Mouse (Mus musculus) heart, postnatal 25 days (tissue): Measurements from ENCODE around the gene Ugt1a9. TPM values are rescaled to one million over a fixed set of nuclear protein-coding genes. Genes with fewer than 3 reads are reported as not detected.
A peak's percentile ranks its signal among the peaks of the same experiment; 100 is the strongest.
"Not testable (repeated sequence)": the region's sequence is repeated elsewhere in the genome, so short reads cannot be mapped to it uniquely, and the experiment has no call there.

Experiments used
- DNase-seq: peaks from one replicate; pipeline ENCODE4 v3.0.0; 2022; ENCODE audit warnings: low spot score
- intact Hi-C: fragments of 180-260 bp; cut with DNase I; formaldehyde crosslinking; loops from one replicate; pipeline ENCODE4 v1.15.1; 2025
- total RNA-seq, 2 experiments: library from RNA; stranded (reverse); gene quantifications; 2 replicates each; pipeline ENCODE4 v1.2.3; 2021

Ugt1a9 gene
- total RNA-seq, 2 experiments from 2014 or later, result not detected

DNA sequence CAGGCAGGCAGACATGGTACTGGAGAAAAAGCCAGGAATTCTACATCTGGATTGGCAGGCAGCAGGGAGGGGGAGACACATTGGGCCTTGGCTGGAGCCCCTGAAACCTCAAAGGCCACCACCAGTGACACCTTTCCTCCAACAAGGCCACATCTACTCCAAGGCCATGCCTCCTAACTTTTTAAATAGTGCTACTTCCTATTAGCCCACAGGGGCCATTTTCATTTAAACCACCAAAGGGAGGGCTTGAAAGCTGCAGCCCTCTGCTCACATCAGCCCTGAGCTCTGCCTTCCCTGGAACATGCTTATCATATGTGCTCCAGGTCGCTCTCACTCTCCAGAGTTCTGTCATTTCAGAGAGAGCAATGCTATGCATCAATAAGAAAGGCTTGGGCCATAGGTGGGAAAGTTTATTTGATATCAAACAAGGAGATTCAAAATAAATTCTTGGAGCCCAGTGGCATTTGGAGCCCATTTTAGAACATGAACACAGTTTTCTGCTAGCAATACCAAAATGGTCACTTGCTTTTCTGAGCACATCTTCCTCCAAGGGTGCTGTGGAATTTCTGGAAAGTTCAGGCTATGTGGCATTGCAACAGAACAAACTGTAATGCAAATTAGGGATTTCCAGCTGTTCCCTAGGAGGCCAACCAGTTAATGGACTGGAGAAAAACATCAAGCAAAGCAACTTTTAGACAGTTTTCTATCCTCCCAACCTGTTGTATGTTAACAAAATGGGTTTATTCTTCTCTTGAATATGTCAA lies 34.2 kb downstream of the Ugt1a9 start:
- DNase-seq, result no peak
- intact Hi-C loops, result no loop called here

DNA sequence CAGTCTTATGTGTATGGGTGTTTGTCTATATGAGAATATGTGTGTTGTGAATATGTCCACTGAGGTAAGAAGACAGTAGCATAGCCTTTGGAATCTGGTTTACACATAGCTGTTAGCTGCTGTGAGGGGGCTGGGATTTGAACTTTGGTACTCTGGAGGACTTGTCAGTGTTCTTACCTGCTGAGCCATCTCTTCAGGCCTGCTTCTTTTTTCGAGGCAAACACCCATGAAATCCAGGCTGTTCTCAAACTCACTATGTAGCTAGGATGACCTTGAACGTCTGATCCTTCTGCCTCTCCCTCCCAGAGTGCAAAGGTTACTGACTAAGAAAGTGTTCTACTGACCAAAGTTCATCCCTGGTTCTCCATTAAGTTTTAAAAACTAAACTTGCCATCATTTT lies 35.1 kb downstream of the Ugt1a9 start:
- DNase-seq, result no peak
- intact Hi-C loops, result no loop called here

DNA sequence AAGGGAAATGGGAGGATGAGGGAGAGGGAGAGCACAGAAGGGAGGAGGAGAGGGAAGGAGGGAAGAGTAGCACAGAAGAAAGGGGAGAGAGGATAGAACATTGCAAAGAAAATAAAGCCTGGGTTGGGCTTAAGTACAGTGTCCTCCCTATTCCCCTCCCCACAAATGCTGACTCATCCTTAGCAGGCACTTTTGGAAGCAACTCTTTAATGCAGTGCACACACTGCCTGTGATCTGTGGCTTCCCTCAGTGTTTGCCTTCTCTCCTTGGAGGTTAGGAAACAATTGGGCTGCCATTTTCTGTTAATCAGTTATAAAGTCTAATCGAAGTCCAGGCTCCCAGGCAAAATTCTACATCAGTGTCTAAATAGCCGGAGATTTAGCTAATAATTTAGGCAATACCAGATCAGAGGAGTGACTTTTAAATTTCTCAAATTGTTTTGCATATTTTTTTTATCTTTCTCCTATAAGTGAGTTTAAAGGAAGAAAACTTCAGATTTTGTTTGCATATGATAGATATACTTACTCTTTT lies 38.5 kb downstream of the Ugt1a9 start:
- DNase-seq, intact Hi-C loops: not testable (repeated sequence)

DNA sequence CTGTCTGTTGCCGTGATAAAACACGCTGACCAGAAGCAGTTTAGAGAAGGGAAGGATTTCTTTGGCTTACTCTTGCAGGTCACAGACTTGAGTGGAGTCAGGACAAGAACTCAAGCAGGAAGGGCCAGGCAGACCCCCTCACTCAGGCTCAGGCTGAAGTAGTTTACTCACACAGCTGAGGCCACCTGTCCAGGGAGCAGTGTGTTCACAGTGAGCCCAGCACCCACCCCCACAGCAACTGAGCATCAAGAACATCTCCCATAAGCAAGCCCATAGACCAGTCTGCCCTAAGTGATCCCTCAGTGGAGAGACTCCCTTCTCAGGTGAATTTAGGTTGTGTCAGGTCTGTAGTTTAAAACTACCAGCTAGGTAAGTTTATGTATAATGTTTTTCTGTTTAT lies 39.0 kb downstream of the Ugt1a9 start:
- intact Hi-C loops, DNase-seq: not testable (repeated sequence)

DNA sequence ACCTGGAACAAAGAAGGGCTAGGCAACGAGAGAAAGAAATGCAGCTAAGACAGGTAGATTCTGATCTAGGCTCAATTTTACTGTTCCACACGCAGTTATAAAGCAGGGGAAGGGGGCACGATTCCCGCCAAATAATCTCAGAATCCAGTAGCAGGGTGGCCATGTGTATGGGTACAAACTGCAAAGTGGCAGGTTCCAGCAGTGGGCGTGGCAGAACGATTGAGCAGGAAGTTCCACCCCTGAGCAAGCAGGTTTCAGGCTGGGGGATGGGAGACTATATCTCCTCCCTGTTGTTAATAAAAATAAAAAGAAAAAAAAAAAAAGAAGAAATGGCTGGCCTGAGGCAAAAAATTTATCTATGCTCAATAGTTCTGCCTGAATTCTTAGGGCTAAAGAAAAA lies 42.2 kb downstream of the Ugt1a9 start:
- DNase-seq, intact Hi-C loops: not testable (repeated sequence)

DNA sequence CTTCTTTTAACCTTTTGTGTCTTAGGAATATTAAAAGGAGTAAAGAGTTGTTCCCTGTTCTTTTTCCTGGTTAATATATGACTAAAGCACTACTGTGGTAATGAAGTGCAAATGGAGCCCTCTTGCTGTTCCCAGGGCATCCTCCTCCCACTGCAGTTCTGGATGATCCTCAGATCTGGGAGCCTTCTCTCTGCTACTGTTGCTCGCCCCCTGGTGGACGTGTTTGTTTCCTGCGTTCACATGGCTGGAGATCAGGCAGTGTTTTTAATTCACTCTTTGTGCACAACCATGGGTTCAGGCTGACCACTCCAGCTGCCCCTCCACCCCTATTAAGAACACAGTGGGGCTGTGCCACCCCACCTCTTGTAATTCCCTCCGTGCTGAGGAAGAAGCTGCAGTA lies 50.0 kb downstream of the Ugt1a9 start:
- intact Hi-C loops, DNase-seq: not testable (repeated sequence)

DNA sequence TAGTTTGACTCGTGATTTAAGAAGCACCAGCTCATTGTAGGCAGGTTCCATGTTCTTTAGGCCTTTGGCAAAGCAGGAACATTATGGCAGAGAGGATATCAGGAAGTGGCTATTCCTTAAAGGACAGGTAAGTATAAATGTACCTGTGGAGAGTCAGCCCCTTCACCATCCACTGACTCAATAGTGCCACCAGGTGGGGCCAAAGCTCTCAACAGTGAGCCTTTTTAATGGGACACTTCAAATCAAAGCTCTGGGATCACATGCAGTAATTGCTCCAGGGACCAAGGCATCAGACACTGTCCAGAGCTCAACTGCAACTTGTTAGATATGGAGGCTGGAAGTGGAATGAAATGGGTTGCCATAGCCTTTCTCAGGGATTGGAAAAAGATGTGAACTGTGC lies 50.9 kb downstream of the Ugt1a9 start:
- intact Hi-C loops, DNase-seq: not testable (repeated sequence)

DNA sequence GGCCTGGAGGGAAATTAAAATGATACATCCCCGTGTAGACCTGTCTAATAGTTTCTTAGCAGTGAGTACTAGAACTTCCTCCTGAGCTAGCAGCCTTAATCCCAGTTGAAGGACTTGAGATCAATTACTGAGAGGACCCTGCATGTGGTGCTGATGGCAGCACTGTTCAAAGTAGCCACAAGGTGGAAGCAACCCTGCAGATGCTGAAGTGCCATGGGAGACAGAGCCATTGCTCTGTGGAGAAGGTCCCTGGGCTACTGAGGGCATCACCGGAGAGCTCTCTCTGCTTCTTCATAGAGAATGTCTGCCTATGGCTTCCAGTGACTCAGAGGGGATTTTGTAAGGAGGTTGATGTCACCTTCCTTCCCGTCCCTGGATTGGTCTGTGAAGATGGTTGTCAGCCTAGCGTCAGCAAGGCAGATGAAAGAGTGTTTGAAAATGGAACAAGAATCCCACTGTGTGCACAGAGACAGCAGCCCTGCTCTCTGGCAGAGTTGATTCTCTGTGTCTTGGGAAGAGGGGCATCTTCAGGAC lies 55.3 kb downstream of the Ugt1a9 start:
- intact Hi-C loops, DNase-seq: not testable (repeated sequence)

DNA sequence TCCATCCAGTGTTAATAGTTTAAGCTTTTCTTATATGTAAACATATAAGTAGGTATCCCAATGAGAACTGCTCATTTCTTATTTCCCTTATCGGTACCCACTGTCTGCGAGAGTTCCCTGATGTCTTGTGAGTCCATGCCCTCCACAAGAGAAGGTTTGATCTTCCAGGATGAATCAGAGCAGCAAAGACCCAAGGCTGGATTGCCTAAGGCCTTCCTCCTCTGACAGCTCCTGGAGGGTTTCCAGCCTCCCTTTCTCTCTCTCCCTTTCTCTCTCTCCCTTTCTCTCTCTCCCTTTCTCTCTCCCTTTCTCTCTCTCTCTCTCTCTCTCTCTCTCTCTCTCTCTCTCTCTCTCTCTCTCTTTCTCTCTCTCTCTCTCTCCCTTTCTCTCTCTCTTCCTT lies 58.5 kb downstream of the Ugt1a9 start:
- intact Hi-C loops, result not testable (repeated sequence)

DNA sequence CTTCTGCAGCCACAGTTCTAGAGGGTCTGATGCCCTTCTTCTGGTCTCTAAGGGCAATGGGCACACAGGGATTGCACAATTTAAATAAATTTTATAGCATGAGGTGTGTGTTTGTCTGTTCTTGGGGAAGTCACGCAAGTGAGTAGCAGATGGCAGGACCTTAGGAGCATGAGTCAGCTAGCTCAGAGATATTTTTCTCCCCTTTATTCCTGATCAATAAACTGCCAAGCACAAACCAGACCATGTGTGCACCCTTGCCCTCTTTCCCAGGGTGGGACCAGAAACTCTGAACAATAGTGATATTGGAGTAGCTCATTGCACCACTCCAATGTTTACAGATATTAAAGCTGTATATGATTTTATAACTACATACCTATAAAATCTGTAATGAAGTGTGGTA lies 59.6 kb downstream of the Ugt1a9 start:
- intact Hi-C loops, DNase-seq: not testable (repeated sequence)

More for the DNA sequence above, 58.5 kb downstream of the Ugt1a9 start:
- DNase-seq, result not testable (repeated sequence)

DNA sequence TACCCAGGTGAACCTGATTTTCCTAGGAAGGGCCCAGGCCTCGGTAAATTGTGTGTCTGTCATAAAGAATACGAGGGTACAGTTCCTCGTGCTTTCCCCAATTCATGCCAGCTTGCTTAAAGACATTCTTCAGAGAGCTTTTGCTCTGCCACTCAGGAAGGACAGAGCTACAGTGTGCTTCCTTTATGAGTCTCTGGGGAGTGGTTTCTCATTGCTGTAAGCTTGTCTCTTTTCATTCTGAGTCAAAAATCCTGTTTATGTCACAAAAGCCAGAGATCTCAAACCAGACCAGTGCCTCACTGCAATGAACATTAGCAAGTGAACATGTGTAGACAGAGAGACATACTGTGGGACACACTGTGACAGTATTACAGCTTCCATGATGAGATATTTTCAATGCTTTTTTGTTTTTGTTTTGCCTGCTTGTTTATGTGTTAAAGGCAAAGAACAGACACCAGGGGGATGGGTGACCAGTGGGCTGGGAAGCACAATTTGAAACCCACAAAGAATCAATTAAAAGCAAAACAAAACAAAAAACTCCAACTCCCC lies 63.4 kb downstream of the Ugt1a9 start:
- intact Hi-C loops, result no loop called here
- no peak for DNase-seq

DNA sequence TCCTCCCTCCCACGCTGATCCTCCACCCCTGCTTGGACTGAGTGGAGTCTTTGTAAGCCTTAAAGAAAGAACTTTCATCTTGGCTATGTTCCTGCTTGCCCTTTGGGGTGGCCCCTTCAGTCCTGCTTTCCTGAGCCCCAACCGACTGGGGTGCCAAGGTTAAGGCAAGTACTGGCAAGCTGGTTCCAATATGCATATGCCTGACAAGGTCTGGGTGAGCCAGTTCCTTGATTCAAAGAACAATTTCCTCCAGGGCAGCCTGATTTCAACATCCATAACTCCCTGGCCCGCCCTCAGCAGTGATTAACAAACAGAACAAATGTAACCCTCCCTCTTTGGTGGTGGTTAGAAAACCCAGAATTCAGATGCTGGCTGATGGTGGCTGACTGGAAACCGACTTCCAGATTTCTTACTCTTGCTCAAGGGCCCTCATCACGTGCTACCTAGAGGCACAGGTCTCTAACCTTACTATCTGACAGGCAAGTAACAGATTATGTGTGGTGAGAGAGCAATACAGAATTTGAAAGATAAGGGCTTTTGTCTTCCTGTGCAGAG lies 63.9 kb downstream of the Ugt1a9 start, which contains the start of gene Ugt1a6a:
Ugt1a6a (plus strand) TSS at position 353 of the 555 bp plus-strand sequence.
- intact Hi-C loops, result not testable (repeated sequence)

DNA sequence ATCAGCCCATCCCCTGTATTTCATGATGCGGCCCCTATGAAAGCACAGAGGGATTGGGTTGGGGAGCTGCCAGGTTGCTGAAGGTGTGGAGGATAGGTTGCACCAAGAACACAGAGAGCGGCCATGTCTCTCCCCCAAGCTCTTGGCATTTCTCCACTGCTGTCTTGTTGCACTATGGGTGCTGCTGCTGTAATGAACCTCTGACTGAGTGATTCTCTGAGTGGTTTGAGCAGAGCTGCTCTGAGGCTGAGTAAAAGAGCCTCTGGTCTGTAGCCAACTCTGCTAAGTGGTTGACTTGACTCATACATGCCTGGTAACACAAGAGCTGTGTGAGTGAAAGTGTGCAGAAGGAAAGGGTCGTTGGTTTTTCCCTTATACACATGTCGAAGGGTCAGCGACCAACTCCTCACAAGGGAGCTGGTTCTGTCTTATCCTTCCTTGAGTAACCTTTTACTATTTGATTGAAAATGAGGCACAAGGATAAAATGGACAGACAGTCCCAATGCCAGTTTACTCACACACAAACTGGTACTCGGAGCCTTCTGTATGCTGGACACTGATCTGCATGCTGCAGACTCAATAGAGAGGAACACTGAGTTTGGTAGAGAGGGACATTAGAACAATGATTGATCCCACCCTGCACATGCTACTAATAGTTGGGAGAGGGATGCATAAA lies 64.8 kb downstream of the Ugt1a9 start:
- intact Hi-C loops, DNase-seq: not testable (repeated sequence)

More for the DNA sequence above, 63.9 kb downstream of the Ugt1a9 start, which contains the start of gene Ugt1a6a:
- peak; percentile 5 for DNase-seq

DNA sequence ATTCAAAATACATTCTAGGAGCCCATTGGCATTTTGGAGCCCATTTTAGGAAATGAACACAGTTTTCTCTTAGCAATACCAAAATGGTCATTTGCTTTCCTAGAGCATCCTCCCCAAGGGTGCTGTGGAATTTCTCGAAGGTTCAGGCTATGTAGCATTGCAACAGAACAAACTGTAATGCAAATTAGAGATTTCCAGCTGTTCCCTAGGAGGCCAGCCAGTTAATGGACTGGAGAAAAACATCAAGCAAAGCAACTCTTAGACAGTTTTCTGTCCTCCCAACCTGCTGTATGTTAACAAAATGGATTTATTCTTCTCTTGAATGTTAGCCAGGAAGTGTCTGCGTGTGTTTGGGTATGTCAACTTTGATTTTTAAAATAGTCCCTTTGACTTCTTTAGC lies 66.0 kb downstream of the Ugt1a9 start:
- intact Hi-C loops, result no loop called here
- DNase-seq, result no peak

DNA sequence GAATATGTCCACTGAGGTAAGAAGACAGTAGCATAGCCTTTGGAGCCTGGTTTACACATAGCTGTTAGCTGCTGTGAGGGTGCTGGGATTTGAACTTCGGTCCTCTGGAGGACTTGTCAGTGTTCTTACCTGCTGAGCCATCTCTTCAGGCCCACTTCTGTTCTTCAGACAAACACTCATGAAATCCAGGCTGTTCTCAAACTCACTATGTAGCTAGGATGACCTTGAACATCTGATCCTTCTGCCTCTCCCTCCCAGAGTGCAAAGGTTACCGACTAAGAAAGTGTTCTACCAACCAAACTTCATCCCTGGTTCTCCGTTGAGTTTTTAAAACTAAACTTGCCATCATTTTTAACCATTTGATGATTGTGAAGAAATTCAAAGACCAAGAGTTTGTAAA lies 66.7 kb downstream of the Ugt1a9 start:
- no peak for DNase-seq
- intact Hi-C loops, result no loop called here

DNA sequence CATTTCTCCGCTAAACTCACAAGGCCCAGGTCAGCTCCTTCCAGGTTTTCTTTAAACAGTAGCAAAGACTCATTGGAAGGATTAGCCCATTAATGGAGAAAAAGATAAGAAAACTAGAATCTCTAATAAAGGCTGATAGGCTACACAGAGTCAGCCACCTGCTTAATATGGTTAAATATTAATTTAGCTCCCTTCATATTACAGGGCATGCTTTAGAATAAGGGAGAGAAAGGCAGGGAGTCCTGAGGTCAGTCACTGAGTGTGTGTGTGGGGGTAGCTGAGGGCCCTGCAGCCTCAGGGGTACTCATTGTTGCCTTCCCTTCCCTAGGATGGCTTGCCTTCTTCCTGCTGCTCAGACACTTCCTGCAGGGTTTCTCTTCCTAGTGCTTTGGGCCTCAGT lies 67.5 kb downstream of the Ugt1a9 start:
- intact Hi-C loops, result no loop called here
- no peak for DNase-seq

DNA sequence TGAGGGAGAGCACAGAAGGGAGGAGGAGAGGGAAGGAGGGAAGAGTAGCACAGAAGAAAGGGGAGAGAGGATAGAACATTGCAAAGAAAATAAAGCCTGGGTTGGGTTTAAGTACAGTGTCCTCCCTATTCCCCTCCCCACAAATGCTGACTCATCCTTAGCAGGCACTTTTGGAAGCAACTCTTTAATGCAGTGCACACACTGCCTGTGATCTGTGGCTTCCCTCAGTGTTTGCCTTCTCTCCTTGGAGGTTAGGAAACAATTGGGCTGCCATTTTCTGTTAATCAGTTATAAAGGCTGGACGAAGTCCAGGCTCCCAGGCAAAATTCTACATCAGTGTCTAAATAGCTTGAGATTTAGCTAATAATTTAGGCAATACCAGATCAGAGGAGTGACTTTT lies 69.9 kb downstream of the Ugt1a9 start:
- intact Hi-C loops, DNase-seq: not testable (repeated sequence)

DNA sequence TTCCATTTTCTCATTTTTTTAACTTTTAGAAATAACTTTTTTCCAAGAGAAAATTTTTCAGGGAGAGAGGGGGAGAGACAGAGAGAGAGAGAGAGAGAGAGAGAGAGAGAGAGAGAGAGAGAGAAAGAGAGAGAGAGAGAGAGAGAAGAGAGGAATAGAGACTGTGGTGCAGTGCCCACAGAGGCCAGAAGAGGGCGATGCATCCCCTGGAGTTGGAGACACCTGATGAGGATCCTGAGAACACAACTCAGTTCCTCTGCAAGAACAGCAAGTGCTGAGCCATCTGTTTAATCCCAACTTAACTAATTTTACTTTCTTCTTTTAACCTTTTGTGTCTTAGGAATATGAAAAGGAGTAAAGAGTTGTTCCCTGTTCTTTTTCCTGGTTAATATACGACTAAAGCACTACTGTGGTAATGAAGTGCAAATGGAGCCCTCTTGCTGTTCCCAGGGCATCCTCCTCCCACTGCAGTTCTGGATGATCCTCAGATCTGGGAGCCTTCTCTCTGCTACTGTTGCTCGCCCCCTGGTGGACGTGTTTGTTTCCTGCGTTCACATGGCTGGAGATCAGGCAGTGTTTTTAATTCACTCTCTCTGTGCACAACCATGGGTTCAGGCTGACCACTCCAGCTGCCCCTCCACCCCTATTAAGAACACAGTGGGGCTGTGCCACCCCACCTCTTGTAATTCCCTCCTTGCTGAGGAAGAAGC lies 73.5 kb downstream of the Ugt1a9 start:
- DNase-seq, result not testable (repeated sequence)

DNA sequence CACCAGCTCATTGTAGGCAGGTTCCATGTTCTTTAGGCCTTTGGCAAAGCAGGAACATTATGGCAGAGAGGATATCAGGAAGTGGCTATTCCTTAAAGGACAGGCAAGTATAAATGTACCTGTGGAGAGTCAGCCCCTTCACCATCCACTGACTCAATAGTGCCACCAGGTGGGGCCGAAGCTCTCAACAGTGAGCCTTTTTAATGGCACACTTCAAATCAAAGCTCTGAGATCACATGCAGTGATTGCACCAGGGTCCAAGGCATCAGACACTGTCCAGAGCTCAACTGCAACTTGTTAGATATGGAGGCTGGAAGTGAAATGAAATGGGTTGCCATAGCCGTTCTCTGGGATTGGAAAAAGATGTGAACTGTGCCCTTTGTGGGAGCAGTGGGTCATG lies 74.7 kb downstream of the Ugt1a9 start:
- DNase-seq, intact Hi-C loops: not testable (repeated sequence)

More for the DNA sequence above, 73.5 kb downstream of the Ugt1a9 start:
- intact Hi-C loops, result not testable (repeated sequence)
